Mouse (Mus musculus): ENCODE measurements around the gene Gm19684.
"Not testable (repeated sequence)": the region's sequence is repeated elsewhere in the genome, so short reads cannot be mapped to it uniquely, and the experiment has no call there.

- not testable (repeated sequence) for TF ChIP-seq CTCF, EP300 (IDR thresholded peaks at IDR 0.05; ENCODE audit: low read depth)
Observed at GRCm38 (mm10) chr17:36128525-36128924, 7.0 kb downstream of the Gm19684 start.
